Mouse (Mus musculus) MEL (cell line): ENCODE results near the gene Pcnt. TPM values are rescaled to one million over a fixed set of nuclear protein-coding genes. Genes with fewer than 3 reads are reported as not detected.

Experiments
- DNase-seq: peaks from one replicate; pipeline ENCODE4 v3.0.0; 2011; ENCODE audit warnings: low read depth, low spot score
- H3K27ac ChIP-seq: 2 replicates; pipeline ENCODE4 v1.5.1; 2012; ENCODE audit warnings: low read depth, mild to moderate bottlenecking, control low read depth, low read length, moderate library complexity; ENCODE audit not compliant: control insufficient read depth
- H3K27me3 ChIP-seq, 2 experiments: fragments of 150-350 bp in 1 of 2; sonication (generic) in 1 of 2; 2 replicates each; pipeline ENCODE4 v1.6.1; 2012; ENCODE audit warnings: low read length in 2 of 2, mild to moderate bottlenecking in 2 of 2, improper control_type of control experiment in 1 of 2, moderate library complexity in 1 of 2; ENCODE audit not compliant: insufficient read depth in 2 of 2, control insufficient read depth in 1 of 2
- H3K36me3 ChIP-seq, 2 experiments: 2 replicates each; pipeline ENCODE4 v1.6.1; 2012 to 2014; ENCODE audit warnings: low read length in 2 of 2, improper control_type of control experiment in 1 of 2, inconsistent platforms in 1 of 2, mild to moderate bottlenecking in 1 of 2; ENCODE audit not compliant: insufficient read depth in 2 of 2, control insufficient read depth in 1 of 2
- H3K4me1 ChIP-seq, 2 experiments: fragments of 150-350 bp in 1 of 2; sonication (generic) in 1 of 2; 2 replicates each; pipeline ENCODE4 v1.6.1; 2012; ENCODE audit warnings: low read length in 2 of 2, improper control_type of control experiment in 1 of 2, mild to moderate bottlenecking in 1 of 2; ENCODE audit not compliant: insufficient read depth in 2 of 2, control insufficient read depth in 1 of 2
- H3K4me3 ChIP-seq, 2 experiments: fragments of 150-350 bp in 1 of 2; sonication (generic) in 1 of 2; 2 replicates each; pipeline ENCODE4 v1.5.1; 2012; ENCODE audit warnings: low read depth in 2 of 2, low read length in 2 of 2, mild to moderate bottlenecking in 2 of 2, moderate library complexity in 2 of 2, control low read depth in 1 of 2, improper control_type of control experiment in 1 of 2; ENCODE audit not compliant: control insufficient read depth in 1 of 2, insufficient read depth in 1 of 2
- H3K79me2 ChIP-seq: 2 replicates; pipeline ENCODE4 v1.6.1; 2012; ENCODE audit warnings: mild to moderate bottlenecking, low read length, moderate library complexity; ENCODE audit not compliant: control insufficient read depth, poor library complexity, insufficient read depth
- H3K9ac ChIP-seq: 2 replicates; pipeline ENCODE4 v1.6.1; 2012; ENCODE audit warnings: low read depth, mild to moderate bottlenecking, control low read depth, low read length, moderate library complexity; ENCODE audit not compliant: control insufficient read depth, poor library complexity, severe bottlenecking
- H3K9me3 ChIP-seq: fragments of 150-350 bp; sonication (generic); replicated peaks from 2 replicates; pipeline ENCODE4 v1.6.1; 2012; ENCODE audit warnings: mild to moderate bottlenecking, low read length, improper control_type of control experiment, moderate library complexity; ENCODE audit not compliant: insufficient read depth
- MYB ChIP-seq: IDR thresholded peaks from 2 replicates; pipeline ENCODE4 v1.6.1; 2011; ENCODE audit warnings: mild to moderate bottlenecking, low read depth, low read length, improper control_type of control experiment
- USF2 ChIP-seq, 2 experiments: IDR thresholded peaks; 2 replicates each; pipeline ENCODE4 v1.6.1; 2011 to 2012; ENCODE audit warnings: improper control_type of control experiment in 2 of 2, low read length in 2 of 2, borderline replicate concordance in 1 of 2, inconsistent platforms in 1 of 2, low read depth in 1 of 2, mild to moderate bottlenecking in 1 of 2; ENCODE audit not compliant: insufficient read depth in 1 of 2
- ZNF384 ChIP-seq: IDR thresholded peaks from 2 replicates; pipeline ENCODE4 v1.6.1; 2012; ENCODE audit warnings: low read depth, mild to moderate bottlenecking, inconsistent platforms, low read length, improper control_type of control experiment
- polyA plus RNA-seq, 2 experiments: library from polyadenylated mRNA; stranded (reverse) in 1 of 2; unstranded in 1 of 2; fragments of >175 nt in 1 of 2; fragments of >200 nt in 1 of 2; gene quantifications; 2 replicates each; pipeline versions ENCODE4 v1.2.1 to v1.2.4; 2012; ENCODE audit warnings: low replicate concordance in 2 of 2, low read depth in 1 of 2; ENCODE audit not compliant: insufficient read length in 2 of 2, insufficient read depth in 1 of 2, missing spikeins in 1 of 2
- total RNA-seq: library from RNA; depleted of rRNA; stranded (reverse); fragments of 300-350 nt; gene quantifications from 2 replicates; pipeline ENCODE4 v1.2.3, GENCODE M21; 2012; rRNA removed

Pcnt gene
- total and polyA plus RNA-seq, 3 experiments: 30.7 to 51.3 (median 36.4) TPM

- Histone ChIP-seq H3K79me2 (no peaks in the 10 kb centered on the region), H3K9me3 (no peaks in the 10 kb centered on the region), H3K36me3 (no peaks in the 10 kb centered on the region), H3K9ac (no peak overlapping the region), H3K4me1 (no peaks in the 10 kb centered on the region), H3K27ac (no peak overlapping the region), H3K4me3 (no peak overlapping the region), H3K27me3 (no peaks in the 10 kb centered on the region)
- DNase-seq: no peak
- TF ChIP-seq MYB: no peak
- no peak for TF ChIP-seq USF2 (IDR thresholded peaks at IDR 0.05; ENCODE audit: borderline replicate concordance in 1 of 2, insufficient read depth in 1 of 2, low read depth in 1 of 2, low read length in 2 of 2)
- TF ChIP-seq ZNF384: no peak
Observed at GRCm38 (mm10) chr10:76306738-76307137, 135.8 kb downstream of the Pcnt start.

Other genes starting within 250 kb of the Pcnt start
- gene Prmt2, start 204.9 kb downstream of the Pcnt start, total RNA-seq: 6.7 and 6.8 TPM in 2 replicates
- gene Prmt2, start 204.9 kb downstream of the Pcnt start, polyA plus RNA-seq: 10 to 100 TPM in 1 of 2 experiments, not detected in 1; 12.6 TPM
- not detected in 2 replicates for gene S100b, start 188.9 kb downstream of the Pcnt start, total RNA-seq
- gene S100b, start 188.9 kb downstream of the Pcnt start, polyA plus RNA-seq: not detected
- gene Dip2a, start 97.5 kb downstream of the Pcnt start, total RNA-seq: 2.6 and 2.8 TPM in 2 replicates
- gene Dip2a, start 97.5 kb downstream of the Pcnt start, polyA plus RNA-seq: 1 to 10 TPM in 1 of 2 experiments, not detected in 1; 5.7 TPM
- gene AC141477.1, start 2.3 kb downstream of the Pcnt start, total RNA-seq: not detected in 2 replicates
- gene AC141477.1, start 2.3 kb downstream of the Pcnt start, polyA plus RNA-seq: under 1 TPM in 1 of 2 experiments, not detected in 1; 0.70 TPM
- 0.13 and 0.15 TPM in 2 replicates for gene 2610028H24Rik, start 6.3 kb upstream of the Pcnt start, total RNA-seq
- under 1 TPM in 1 of 2 experiments, not detected in 1; 0.10 TPM for gene 2610028H24Rik, start 6.3 kb upstream of the Pcnt start, polyA plus RNA-seq
- gene Mcm3ap, start 26.1 kb upstream of the Pcnt start, total RNA-seq: 38.1 and 39.6 TPM in 2 replicates
- 10 to 100 TPM in 1 of 2 experiments, not detected in 1; 57.0 TPM for gene Mcm3ap, start 26.1 kb upstream of the Pcnt start, polyA plus RNA-seq
- gene Ybey, start 26.3 kb upstream of the Pcnt start, total RNA-seq: 4.0 TPM in 2 replicates
- gene Ybey, start 26.3 kb upstream of the Pcnt start, polyA plus RNA-seq: 1 to 10 TPM in 1 of 2 experiments, not detected in 1; 2.6 TPM
- 26.3 and 27.5 TPM in 2 replicates for gene Lss, start 88.8 kb upstream of the Pcnt start, total RNA-seq
- gene Lss, start 88.8 kb upstream of the Pcnt start, polyA plus RNA-seq: 10 to 100 TPM; 27.5 to 28.3 TPM
- gene Spatc1l, start 119.5 kb upstream of the Pcnt start, total RNA-seq: not detected in 2 replicates
- gene Spatc1l, start 119.5 kb upstream of the Pcnt start, polyA plus RNA-seq: not detected
- not detected in 2 replicates for gene Ftcd, start 132.9 kb upstream of the Pcnt start, total RNA-seq
- not detected for gene Ftcd, start 132.9 kb upstream of the Pcnt start, polyA plus RNA-seq
- gene Col6a2, start 180.8 kb upstream of the Pcnt start, total RNA-seq: not detected in 2 replicates
- not detected for gene Col6a2, start 180.8 kb upstream of the Pcnt start, polyA plus RNA-seq